Mouse (Mus musculus): ENCODE data around the gene Timp2. TPM values are rescaled to one million over a fixed set of nuclear protein-coding genes. Genes with fewer than 3 reads are reported as not detected.
"Not testable (repeated sequence)": the region's sequence is repeated elsewhere in the genome, so short reads cannot be mapped to it uniquely, and the experiment has no call there.

The Timp2 gene
- total RNA-seq, 1 experiment: 52.4 TPM

DNA sequence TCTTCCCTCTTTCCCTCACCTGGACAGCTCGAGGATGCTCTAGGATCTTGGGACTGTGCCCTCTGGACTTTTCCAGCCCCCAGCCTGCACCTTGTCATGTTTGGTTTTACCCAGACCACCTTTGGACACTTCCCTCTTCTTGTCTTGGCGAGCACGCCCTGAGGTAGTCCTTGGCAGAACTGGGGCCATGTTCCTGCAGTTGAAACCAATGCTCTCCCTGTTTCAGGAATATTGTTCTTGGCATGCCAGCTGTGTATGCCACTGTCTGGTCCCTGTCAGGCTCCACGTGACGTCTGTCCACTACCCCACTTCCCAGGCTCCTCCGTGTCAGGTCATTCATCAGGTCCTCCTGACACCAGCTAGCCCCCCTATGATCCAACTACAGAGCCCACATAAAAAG, 23.1 kb upstream of the Timp2 start:
- no peak overlapping the region for H3K4me3 ChIP-seq (ENCODE audit: insufficient read depth in 1 of 2, low read depth in 1 of 2, low read length in 2 of 2, poor library complexity in 1 of 2, severe bottlenecking in 1 of 2)
- no peak overlapping the region for H3K27ac ChIP-seq (ENCODE audit: insufficient read depth, low read depth, low read length, poor library complexity, severe bottlenecking)
- TF ChIP-seq HCFC1 (IDR thresholded peaks at IDR 0.05; ENCODE audit: borderline replicate concordance, insufficient read depth, low read length) (no peak), MAFK (IDR thresholded peaks at IDR 0.05; ENCODE audit: insufficient read depth, low read depth, low read length) (no peak), ZC3H11A (IDR thresholded peaks at IDR 0.05; ENCODE audit: borderline replicate concordance, low read depth, low read length) (no peak), ZNF384 (IDR thresholded peaks at IDR 0.05; ENCODE audit: low read depth, low read length) (no peak), CHD2 (IDR thresholded peaks at IDR 0.05; ENCODE audit: low read depth, low read length) (no peak)
- in situ Hi-C loops (cut with MboI; ENCODE audit: low sequenced_read_pairs in 2 of 2, unreplicated experiment in 2 of 2): no loop called here
- no peaks in the 10 kb centered on the region for H3K36me3 ChIP-seq (ENCODE audit: control insufficient read depth, insufficient read depth, low read length, poor library complexity, severe bottlenecking)
- no peaks in the 10 kb centered on the region for H3K4me1 ChIP-seq (ENCODE audit: control insufficient read depth in 2 of 2, insufficient read depth in 2 of 2, low read length in 2 of 2, poor library complexity in 1 of 2)
- no peaks in the 10 kb centered on the region for H3K9me3 ChIP-seq (ENCODE audit: control insufficient read depth, insufficient read depth, low read depth, low read length)
- H3K9ac ChIP-seq (ENCODE audit: insufficient read depth, low read depth, low read length, poor library complexity, severe bottlenecking): no peak overlapping the region
- no peak for DNase-seq (ENCODE audit: low read depth, low spot score)

- H3K27ac ChIP-seq (ENCODE audit: insufficient read depth, low read depth, low read length, poor library complexity, severe bottlenecking); DNase-seq (ENCODE audit: low read depth, low spot score); H3K36me3 ChIP-seq (ENCODE audit: control insufficient read depth, insufficient read depth, low read length, poor library complexity, severe bottlenecking); H3K9me3 ChIP-seq (ENCODE audit: control insufficient read depth, insufficient read depth, low read depth, low read length); H3K9ac ChIP-seq (ENCODE audit: insufficient read depth, low read depth, low read length, poor library complexity, severe bottlenecking); H3K4me1 ChIP-seq (ENCODE audit: control insufficient read depth in 2 of 2, insufficient read depth in 2 of 2, low read length in 2 of 2, poor library complexity in 1 of 2); in situ Hi-C loops (cut with MboI; ENCODE audit: low sequenced_read_pairs in 2 of 2, unreplicated experiment in 2 of 2); H3K4me3 ChIP-seq (ENCODE audit: insufficient read depth in 1 of 2, low read depth in 1 of 2, low read length in 2 of 2, poor library complexity in 1 of 2, severe bottlenecking in 1 of 2): not testable (repeated sequence)
Measured at GRCm38 (mm10) chr11:118376323-118376722, 20.8 kb upstream of the Timp2 start.

DNA sequence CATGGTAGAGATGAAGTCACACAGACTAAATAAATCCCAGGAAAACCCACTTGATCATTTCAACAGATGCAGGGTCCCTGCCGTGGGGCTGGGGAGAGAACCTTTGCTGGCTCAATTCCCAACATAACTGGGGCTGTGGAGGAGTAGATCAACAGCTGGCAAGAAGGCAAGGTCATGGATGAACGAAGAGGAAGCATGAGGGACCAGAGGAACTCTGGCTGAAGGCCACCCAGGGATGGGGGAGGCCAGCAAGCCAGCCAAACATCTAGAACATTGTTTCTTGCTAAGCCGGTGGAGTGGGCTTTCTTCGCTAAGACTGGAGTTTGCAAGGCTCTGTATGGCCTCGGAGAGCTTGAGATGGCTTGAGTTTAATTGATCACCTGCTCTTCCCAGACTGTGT, 20.3 kb upstream of the Timp2 start:
- H3K9me3 ChIP-seq (ENCODE audit: control insufficient read depth, insufficient read depth, low read depth, low read length): no peaks in the 10 kb centered on the region
- H3K9ac ChIP-seq (ENCODE audit: insufficient read depth, low read depth, low read length, poor library complexity, severe bottlenecking): no peak overlapping the region
- in situ Hi-C loops (cut with MboI; ENCODE audit: low sequenced_read_pairs in 2 of 2, unreplicated experiment in 2 of 2): no loop called here
- H3K4me3 ChIP-seq (ENCODE audit: insufficient read depth in 1 of 2, low read depth in 1 of 2, low read length in 2 of 2, poor library complexity in 1 of 2, severe bottlenecking in 1 of 2): no peak overlapping the region
- H3K36me3 ChIP-seq (ENCODE audit: control insufficient read depth, insufficient read depth, low read length, poor library complexity, severe bottlenecking): no peaks in the 10 kb centered on the region
- no peak for DNase-seq (ENCODE audit: low read depth, low spot score)
- no peak for TF ChIP-seq ZC3H11A (IDR thresholded peaks at IDR 0.05; ENCODE audit: borderline replicate concordance, low read depth, low read length)
- TF ChIP-seq ZNF384 (IDR thresholded peaks at IDR 0.05; ENCODE audit: low read depth, low read length): no peak
- no peak for TF ChIP-seq MAFK (IDR thresholded peaks at IDR 0.05; ENCODE audit: insufficient read depth, low read depth, low read length)
- H3K4me1 ChIP-seq (ENCODE audit: control insufficient read depth in 2 of 2, insufficient read depth in 2 of 2, low read length in 2 of 2, poor library complexity in 1 of 2): 0 out of 4 replicates have a peak, but pooled peaks cover 0 to 2% of the 10 kb centered on the region in 2 experiments
- no peak overlapping the region for H3K27ac ChIP-seq (ENCODE audit: insufficient read depth, low read depth, low read length, poor library complexity, severe bottlenecking)

- H3K9ac ChIP-seq (ENCODE audit: insufficient read depth, low read depth, low read length, poor library complexity, severe bottlenecking): no peak overlapping the region
- in situ Hi-C loops (cut with MboI; ENCODE audit: low sequenced_read_pairs in 2 of 2, unreplicated experiment in 2 of 2): no loop called here
- H3K4me1 ChIP-seq (ENCODE audit: control insufficient read depth in 2 of 2, insufficient read depth in 2 of 2, low read length in 2 of 2, poor library complexity in 1 of 2): 0 out of 4 replicates have a peak, but pooled peaks cover 0 to 2% of the 10 kb centered on the region in 2 experiments
- no peak overlapping the region for H3K27ac ChIP-seq (ENCODE audit: insufficient read depth, low read depth, low read length, poor library complexity, severe bottlenecking)
- H3K9me3 ChIP-seq (ENCODE audit: control insufficient read depth, insufficient read depth, low read depth, low read length): no peaks in the 10 kb centered on the region
- TF ChIP-seq MAFK (IDR thresholded peaks at IDR 0.05; ENCODE audit: insufficient read depth, low read depth, low read length): no peak
- TF ChIP-seq ZNF384 (IDR thresholded peaks at IDR 0.05; ENCODE audit: low read depth, low read length): no peak
- no peak for TF ChIP-seq ZC3H11A (IDR thresholded peaks at IDR 0.05; ENCODE audit: borderline replicate concordance, low read depth, low read length)
- TF ChIP-seq CHD2 (IDR thresholded peaks at IDR 0.05; ENCODE audit: low read depth, low read length): no peak
- no peak for TF ChIP-seq HCFC1 (IDR thresholded peaks at IDR 0.05; ENCODE audit: borderline replicate concordance, insufficient read depth, low read length)
- no peak for DNase-seq (ENCODE audit: low read depth, low spot score)
- no peak overlapping the region for H3K4me3 ChIP-seq (ENCODE audit: insufficient read depth in 1 of 2, low read depth in 1 of 2, low read length in 2 of 2, poor library complexity in 1 of 2, severe bottlenecking in 1 of 2)
- H3K36me3 ChIP-seq (ENCODE audit: control insufficient read depth, insufficient read depth, low read length, poor library complexity, severe bottlenecking): no peaks in the 10 kb centered on the region
Measured at GRCm38 (mm10) chr11:118375461-118375860, 19.9 kb upstream of the Timp2 start.

- no peaks in the 10 kb centered on the region for H3K9me3 ChIP-seq (ENCODE audit: control insufficient read depth, insufficient read depth, low read depth, low read length)
- 0 out of 4 replicates have a peak, but pooled peaks cover 0 to 2% of the 10 kb centered on the region in 2 experiments for H3K4me1 ChIP-seq (ENCODE audit: control insufficient read depth in 2 of 2, insufficient read depth in 2 of 2, low read length in 2 of 2, poor library complexity in 1 of 2)
- in situ Hi-C loops (cut with MboI; ENCODE audit: low sequenced_read_pairs in 2 of 2, unreplicated experiment in 2 of 2): no loop called here
- no peak overlapping the region for H3K9ac ChIP-seq (ENCODE audit: insufficient read depth, low read depth, low read length, poor library complexity, severe bottlenecking)
- no peaks in the 10 kb centered on the region for H3K36me3 ChIP-seq (ENCODE audit: control insufficient read depth, insufficient read depth, low read length, poor library complexity, severe bottlenecking)
- no peak for DNase-seq (ENCODE audit: low read depth, low spot score)
- H3K4me3 ChIP-seq (ENCODE audit: insufficient read depth in 1 of 2, low read depth in 1 of 2, low read length in 2 of 2, poor library complexity in 1 of 2, severe bottlenecking in 1 of 2): no peak overlapping the region
- no peak overlapping the region for H3K27ac ChIP-seq (ENCODE audit: insufficient read depth, low read depth, low read length, poor library complexity, severe bottlenecking)
- TF ChIP-seq ZC3H11A (IDR thresholded peaks at IDR 0.05; ENCODE audit: borderline replicate concordance, low read depth, low read length) (no peak), HCFC1 (IDR thresholded peaks at IDR 0.05; ENCODE audit: borderline replicate concordance, insufficient read depth, low read length) (no peak), MAFK (IDR thresholded peaks at IDR 0.05; ENCODE audit: insufficient read depth, low read depth, low read length) (no peak), CHD2 (IDR thresholded peaks at IDR 0.05; ENCODE audit: low read depth, low read length) (no peak), ZNF384 (IDR thresholded peaks at IDR 0.05; ENCODE audit: low read depth, low read length) (no peak)
Measured at GRCm38 (mm10) chr11:118375006-118375405, 19.5 kb upstream of the Timp2 start.
